Mouse (Mus musculus) WW6 (cell line): ENCODE measurements around the gene Tpcn2.
A peak's percentile ranks its signal among the peaks of the same experiment; 100 is the strongest.

ENCODE experiments used
- DNase-seq: peaks from one replicate; pipeline ENCODE4 v3.0.0-alpha.2; 2013; ENCODE audit warnings: low read depth, low spot score

Gene Tpcn2

GRCm38 (mm10) chr7:145154066-145154465 is 129.7 kb downstream of the Tpcn2 start:
- no peak for DNase-seq

- DNase-seq = no peak
These were observed 132.0 kb downstream of the Tpcn2 start for GRCm38 (mm10) chr7:145151845-145152244.

GRCm38 (mm10) chr7:145148902-145149301 is 134.9 kb downstream of the Tpcn2 start:
- DNase-seq = no peak

- DNase-seq = no peak
These were observed 135.7 kb downstream of the Tpcn2 start for GRCm38 (mm10) chr7:145147973-145148698.

GRCm38 (mm10) chr7:145146252-145146930 is 137.4 kb downstream of the Tpcn2 start:
- no peak for DNase-seq

GRCm38 (mm10) chr7:145143502-145144070 is 140.2 kb downstream of the Tpcn2 start:
- no peak for DNase-seq

- DNase-seq = no peak
These were observed 143.2 kb downstream of the Tpcn2 start for GRCm38 (mm10) chr7:145140656-145141055.

GRCm38 (mm10) chr7:145139576-145139975 is 144.2 kb downstream of the Tpcn2 start:
- DNase-seq = no peak

- peak; percentile 77 for DNase-seq
These were observed 144.7 kb downstream of the Tpcn2 start for GRCm38 (mm10) chr7:145139100-145139499.

- no peak for DNase-seq
These were observed 145.9 kb downstream of the Tpcn2 start for GRCm38 (mm10) chr7:145137871-145138270.

- no peak for DNase-seq
These were observed 147.0 kb downstream of the Tpcn2 start for GRCm38 (mm10) chr7:145136831-145137230.
